Mouse (Mus musculus): ENCODE results near the gene Nucks1. TPM values are rescaled to one million over a fixed set of nuclear protein-coding genes. Genes with fewer than 3 reads are reported as not detected.

The Nucks1 gene
- polyA plus RNA-seq, 1 experiment, result 11.3 TPM

DNA sequence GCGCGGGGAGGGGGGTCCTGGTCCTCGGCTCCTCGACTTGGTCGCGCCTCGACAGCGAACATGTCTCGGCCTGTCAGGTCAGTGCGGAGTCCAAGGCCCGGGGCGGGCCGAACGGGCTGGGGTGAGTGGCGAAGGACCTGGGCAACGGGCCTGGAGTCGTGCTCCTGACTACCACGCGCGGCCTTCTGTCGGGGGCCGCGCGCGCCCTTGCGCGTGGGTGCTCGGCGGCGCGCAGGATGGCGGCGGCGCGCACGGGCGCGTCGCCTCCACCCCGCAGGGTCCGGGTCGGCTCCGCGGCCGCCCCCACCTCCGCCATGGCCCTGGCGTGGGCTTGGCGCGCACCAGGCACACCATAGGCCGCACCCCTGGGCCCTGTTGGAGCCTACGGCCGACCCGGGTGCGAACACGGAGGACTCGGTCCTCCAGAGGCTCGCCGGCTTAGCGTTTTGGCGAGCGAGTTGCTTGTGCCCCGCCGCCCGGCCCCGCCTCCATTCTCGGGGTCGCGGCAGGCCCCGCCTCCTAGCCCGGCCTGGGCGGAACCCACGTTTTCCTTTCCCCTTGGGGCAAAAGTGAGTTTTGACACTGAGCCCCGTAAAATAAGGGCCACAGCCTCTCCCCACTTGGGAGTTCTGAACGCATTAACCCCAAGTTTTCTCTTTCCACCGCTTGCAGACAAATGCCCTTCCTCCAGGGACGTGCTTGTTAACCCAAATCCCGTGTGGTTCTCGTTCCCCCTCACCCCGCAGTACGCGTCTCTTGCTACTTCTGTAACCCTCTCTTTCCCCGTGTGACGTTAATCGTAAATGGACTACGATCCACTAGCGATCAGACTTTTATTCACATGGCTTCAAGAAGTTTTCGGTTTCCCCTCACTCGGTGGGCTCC, 582 bp downstream of the Nucks1 start:
- H3K4me3 ChIP-seq (replicated peaks; ENCODE audit: extremely low read depth, low read depth, low read length), result peak overlapping the region; percentile 90
- no peak for TF ChIP-seq CTCF (IDR thresholded peaks at IDR 0.05; ENCODE audit: insufficient read depth, low read length)
- peak; percentile 41; the same call in 1 of the 2 replicates for TF ChIP-seq POLR2A (IDR thresholded peaks at IDR 0.05; ENCODE audit: borderline replicate concordance, extremely low read depth, low read depth, low read length)
- DNase-seq, result peak; percentile 84
- WGBS, result under 1% methylated on average over 88 of the region's 88 CpGs
- H3K4me1 ChIP-seq (ENCODE audit: control insufficient read depth, insufficient read depth, low read length), result no peaks in the 10 kb centered on the region; the same call in 1 of the 2 replicates

GRCm38 (mm10) chr1:131917634-131918033, 7.3 kb downstream of the Nucks1 start:
- WGBS, result 62% methylated on average over 6 of the region's 6 CpGs
- TF ChIP-seq CTCF (IDR thresholded peaks at IDR 0.05; ENCODE audit: insufficient read depth, low read length), result no peak
- TF ChIP-seq POLR2A (IDR thresholded peaks at IDR 0.05; ENCODE audit: borderline replicate concordance, extremely low read depth, low read depth, low read length), result no peak
- Histone ChIP-seq H3K4me3 (replicated peaks; ENCODE audit: extremely low read depth, low read depth, low read length) (no peak overlapping the region), H3K4me1 (ENCODE audit: control insufficient read depth, insufficient read depth, low read length) (peaks cover 5% of the 10 kb centered on the region; the same call in 1 of the 2 replicates)
- DNase-seq, result no peak

DNA sequence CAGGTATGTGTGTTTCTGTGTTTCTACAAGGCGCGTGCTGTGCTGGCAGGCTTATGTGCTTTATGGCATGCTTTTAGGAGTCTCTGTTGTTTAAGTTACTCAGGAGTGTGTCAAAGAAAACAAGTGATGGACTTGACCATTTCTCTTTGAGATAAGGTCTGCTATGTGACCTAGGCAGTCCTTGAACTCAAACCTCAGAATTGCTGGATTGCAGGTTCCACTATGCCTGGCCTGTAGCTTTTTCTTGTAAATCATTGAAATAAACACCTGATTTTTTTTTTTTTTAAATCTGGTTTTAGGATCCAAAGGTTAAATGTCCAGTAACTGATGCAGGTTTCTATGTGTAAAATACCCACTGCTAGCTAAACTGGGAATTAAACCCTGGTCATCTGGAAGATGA, 8.7 kb downstream of the Nucks1 start:
- H3K4me1 ChIP-seq (ENCODE audit: control insufficient read depth, insufficient read depth, low read length), result peaks cover 5% of the 10 kb centered on the region; the same call in 1 of the 2 replicates
- H3K4me3 ChIP-seq (replicated peaks; ENCODE audit: extremely low read depth, low read depth, low read length), result no peak overlapping the region
- no peak for DNase-seq
- no peak for TF ChIP-seq POLR2A (IDR thresholded peaks at IDR 0.05; ENCODE audit: borderline replicate concordance, extremely low read depth, low read depth, low read length)
- no peak for TF ChIP-seq CTCF (IDR thresholded peaks at IDR 0.05; ENCODE audit: insufficient read depth, low read length)
- WGBS, result 93% methylated on average over 2 of the region's 2 CpGs

- no peak for DNase-seq
- peaks cover 5% of the 10 kb centered on the region; the same call in 1 of the 2 replicates for H3K4me1 ChIP-seq (ENCODE audit: control insufficient read depth, insufficient read depth, low read length)
- no peak overlapping the region for H3K4me3 ChIP-seq (replicated peaks; ENCODE audit: extremely low read depth, low read depth, low read length)
- no peak for TF ChIP-seq CTCF (IDR thresholded peaks at IDR 0.05; ENCODE audit: insufficient read depth, low read length)
- TF ChIP-seq POLR2A (IDR thresholded peaks at IDR 0.05; ENCODE audit: borderline replicate concordance, extremely low read depth, low read depth, low read length), result no peak
- WGBS, result 66% methylated on average over 3 of the region's 3 CpGs
These were observed 11.8 kb downstream of the Nucks1 start for GRCm38 (mm10) chr1:131922100-131922499.

DNA sequence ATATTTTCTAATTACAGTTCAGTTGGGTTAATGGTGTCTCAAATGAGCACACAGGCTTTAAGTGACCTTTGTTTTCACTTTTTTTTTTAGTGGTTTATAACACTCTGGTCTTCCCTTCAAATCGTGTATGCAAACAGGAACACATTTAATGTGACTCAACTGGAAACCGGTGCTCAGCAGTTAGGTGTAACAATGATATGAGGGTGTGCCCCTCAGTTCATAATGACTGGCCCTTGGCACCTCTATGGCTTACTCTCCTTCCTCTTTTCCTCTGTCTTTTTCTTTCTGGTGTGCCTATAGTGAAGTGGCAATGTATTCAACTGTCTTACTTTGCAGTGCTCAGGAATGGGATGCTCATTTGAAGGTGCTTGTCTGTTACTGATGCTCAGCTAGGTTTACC, 23.1 kb downstream of the Nucks1 start:
- DNase-seq, result no peak
- 51% methylated on average over 2 of the region's 2 CpGs for WGBS

GRCm38 (mm10) chr1:131937659-131938305, 27.4 kb downstream of the Nucks1 start:
- Histone ChIP-seq H3K4me3 (replicated peaks; ENCODE audit: extremely low read depth, low read depth, low read length) (no peak overlapping the region), H3K4me1 (ENCODE audit: control insufficient read depth, insufficient read depth, low read length) (peaks cover 2% of the 10 kb centered on the region)
- 44% methylated on average over 6 of the region's 6 CpGs for WGBS
- TF ChIP-seq CTCF (IDR thresholded peaks at IDR 0.05; ENCODE audit: insufficient read depth, low read length), result peak; percentile 88
- no peak for TF ChIP-seq POLR2A (IDR thresholded peaks at IDR 0.05; ENCODE audit: borderline replicate concordance, extremely low read depth, low read depth, low read length)
- DNase-seq, result peak; percentile 56

More for the DNA sequence above, 23.1 kb downstream of the Nucks1 start:
- no peak overlapping the region for H3K4me3 ChIP-seq (replicated peaks; ENCODE audit: extremely low read depth, low read depth, low read length)
- no peaks in the 10 kb centered on the region; the same call in 1 of the 2 replicates for H3K4me1 ChIP-seq (ENCODE audit: control insufficient read depth, insufficient read depth, low read length)
- no peak for TF ChIP-seq CTCF (IDR thresholded peaks at IDR 0.05; ENCODE audit: insufficient read depth, low read length)

DNA sequence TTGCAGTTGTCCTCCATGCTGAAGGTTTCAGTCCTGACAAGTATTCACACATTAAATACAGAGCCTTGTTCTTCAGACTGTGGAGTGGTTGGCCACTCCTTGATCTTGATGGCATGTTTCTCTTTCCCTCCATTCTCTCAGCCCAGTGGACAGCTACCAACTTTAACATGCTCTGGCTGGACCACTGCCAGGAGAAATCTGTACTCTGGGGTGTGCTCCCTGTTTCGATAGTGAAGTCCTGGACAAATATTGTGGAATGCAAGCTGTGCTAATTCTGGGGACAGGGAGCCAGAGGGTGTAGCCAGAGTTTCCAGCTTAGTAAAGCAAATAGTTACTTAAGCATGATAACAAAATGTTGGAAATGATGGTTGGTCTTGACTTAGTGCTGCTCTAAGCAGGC, 28.5 kb downstream of the Nucks1 start:
- peak; percentile 60 for DNase-seq
- H3K4me3 ChIP-seq (replicated peaks; ENCODE audit: extremely low read depth, low read depth, low read length), result no peak overlapping the region
- TF ChIP-seq POLR2A (IDR thresholded peaks at IDR 0.05; ENCODE audit: borderline replicate concordance, extremely low read depth, low read depth, low read length), result no peak
- TF ChIP-seq CTCF (IDR thresholded peaks at IDR 0.05; ENCODE audit: insufficient read depth, low read length), result no peak
- 35% methylated on average over 1 of the region's 1 CpGs for WGBS
- H3K4me1 ChIP-seq (ENCODE audit: control insufficient read depth, insufficient read depth, low read length), result peaks cover 2% of the 10 kb centered on the region

DNA sequence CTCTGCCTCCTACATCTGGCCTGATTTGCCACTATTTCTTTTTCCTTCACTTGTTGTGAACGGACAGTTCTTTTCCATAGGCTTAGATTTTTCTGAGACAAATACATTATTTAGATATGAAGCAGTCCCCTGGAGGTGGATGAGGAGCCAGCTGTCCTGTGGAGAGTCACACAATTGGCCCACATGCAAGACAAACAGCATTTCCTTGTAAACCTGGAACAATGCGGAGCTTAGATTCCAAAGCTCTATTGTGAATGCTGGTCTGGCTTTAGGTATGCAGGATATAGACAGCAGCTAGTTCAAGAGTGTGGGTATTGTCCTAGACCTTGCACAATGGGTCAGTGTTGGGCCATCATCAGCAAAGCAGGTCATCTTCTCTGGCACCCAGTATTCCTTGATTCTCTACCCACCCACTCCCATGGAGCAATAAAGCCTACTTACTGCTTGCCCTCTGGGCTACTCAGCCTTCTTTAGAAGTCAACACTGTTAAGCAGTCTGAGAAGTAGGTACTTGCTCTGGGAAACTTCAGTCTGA, 30.4 kb downstream of the Nucks1 start:
- TF ChIP-seq CTCF (IDR thresholded peaks at IDR 0.05; ENCODE audit: insufficient read depth, low read length) (no peak), POLR2A (IDR thresholded peaks at IDR 0.05; ENCODE audit: borderline replicate concordance, extremely low read depth, low read depth, low read length) (no peak)
- Histone ChIP-seq H3K4me1 (ENCODE audit: control insufficient read depth, insufficient read depth, low read length) (peaks cover 2% of the 10 kb centered on the region), H3K4me3 (replicated peaks; ENCODE audit: extremely low read depth, low read depth, low read length) (no peak overlapping the region)
- DNase-seq, result no peak
- 65% methylated on average over 2 of the region's 2 CpGs for WGBS

DNA sequence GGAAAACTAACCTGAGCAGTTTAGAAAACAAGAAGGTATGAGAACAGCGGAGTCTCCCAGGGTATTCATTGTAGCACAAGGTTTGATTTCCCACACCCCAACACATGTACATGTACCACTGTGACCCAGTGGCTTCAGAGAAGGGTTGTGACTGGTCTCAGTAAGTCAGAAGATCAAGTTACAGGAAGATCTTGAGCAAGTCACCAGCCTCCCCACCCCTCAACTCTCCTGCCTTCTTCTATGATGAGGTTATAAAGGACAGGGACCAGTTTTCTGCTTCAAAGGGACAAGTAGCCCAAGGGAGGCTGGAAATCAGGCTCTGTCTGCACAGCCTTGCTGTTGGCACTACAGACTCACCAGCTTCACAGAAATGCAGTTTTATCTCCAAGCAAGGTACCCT, 31.2 kb downstream of the Nucks1 start:
- Histone ChIP-seq H3K4me3 (replicated peaks; ENCODE audit: extremely low read depth, low read depth, low read length) (no peak overlapping the region), H3K4me1 (ENCODE audit: control insufficient read depth, insufficient read depth, low read length) (peaks cover 2% of the 10 kb centered on the region)
- no peak for DNase-seq
- TF ChIP-seq POLR2A (IDR thresholded peaks at IDR 0.05; ENCODE audit: borderline replicate concordance, extremely low read depth, low read depth, low read length) (no peak), CTCF (IDR thresholded peaks at IDR 0.05; ENCODE audit: insufficient read depth, low read length) (no peak)
- 98% methylated on average over 1 of the region's 1 CpGs for WGBS
